ENCODE assay signal across 1 mouse cellular context in the genomic region with DNA sequence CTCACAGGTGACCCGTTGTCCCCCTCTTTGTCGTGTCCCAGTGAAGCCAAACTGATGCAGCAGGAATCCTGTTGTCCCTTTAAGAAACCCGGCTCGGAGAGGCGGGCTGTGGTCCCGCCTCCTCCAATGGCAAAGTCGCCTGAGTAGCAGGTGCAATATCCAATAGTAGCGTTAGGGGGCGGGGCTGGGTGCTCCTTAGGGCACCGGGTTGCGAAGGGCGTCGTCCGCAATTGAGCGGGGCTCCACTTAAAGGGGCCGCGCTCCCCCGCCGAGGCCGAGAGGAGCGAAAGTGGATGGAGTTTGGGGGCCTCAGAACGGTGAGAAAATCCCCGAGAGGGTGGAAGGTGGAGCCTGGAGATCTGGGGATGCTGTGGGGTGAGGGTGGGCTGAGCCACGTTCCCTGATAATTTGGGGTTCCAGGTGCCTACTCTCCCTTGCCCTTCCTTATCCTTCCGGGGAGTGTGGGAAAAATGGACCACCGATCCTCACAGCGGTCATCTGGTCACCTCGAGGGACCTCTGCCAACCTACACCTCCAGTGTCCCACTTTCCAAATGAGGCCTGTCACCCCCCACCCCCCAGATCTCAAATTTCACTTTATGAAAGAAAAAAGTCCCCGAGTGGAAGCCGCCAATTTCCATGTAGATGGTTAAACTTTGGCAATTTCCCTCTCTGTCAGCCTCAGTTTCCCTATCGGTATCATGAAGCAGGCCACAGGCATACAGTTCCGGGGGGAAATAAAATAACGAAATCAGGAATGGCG.
TF ChIP-seq lines count a peak whose summit lies in the region.

Gene Abca7 (plus strand): TSS at position 223 of the 762 bp plus-strand sequence.

TF ChIP-seq in CH12.LX, 34 proteins besides CTCF, POLR2A, EP300 and RAD21 (continued from another document):
- TF ChIP-seq NRF1 (IDR thresholded peaks at IDR 0.05; ENCODE audit: low read depth, low read length) (peak; percentile 35; the same call in 1 of the 2 replicates), CHD1 (IDR thresholded peaks at IDR 0.05; ENCODE audit: low read depth, low read length) (no peak), HCFC1 (IDR thresholded peaks at IDR 0.05; ENCODE audit: low read depth, low read length) (peak; percentile 53), ZMIZ1 (IDR thresholded peaks at IDR 0.05; ENCODE audit: low read depth, low read length) (0 out of 2 replicates have a peak, but pooled peaks have one; percentile 53), UBTF (IDR thresholded peaks at IDR 0.05; ENCODE audit: low read depth, low read length) (no peak), MAZ (IDR thresholded peaks at IDR 0.05; ENCODE audit: low read depth, low read length) (0 out of 2 replicates have a peak, but pooled peaks have one; percentile 49), SMC3 (IDR thresholded peaks at IDR 0.05; ENCODE audit: low read depth, low read length) (no peak), USF2 (conservative IDR thresholded peaks at IDR 0.05; ENCODE audit: low read depth, low read length) (no peak), ZKSCAN1 (IDR thresholded peaks at IDR 0.05; ENCODE audit: borderline replicate concordance, low read depth, low read length) (no peak), MEF2A (IDR thresholded peaks at IDR 0.05; ENCODE audit: borderline replicate concordance, low read depth, low read length) (no peak), KAT2A (IDR thresholded peaks at IDR 0.05; ENCODE audit: insufficient replicate concordance, low read length) (no peak), JUND (conservative IDR thresholded peaks at IDR 0.05; ENCODE audit: low read depth, low read length) (no peak), SIN3A (IDR thresholded peaks at IDR 0.05; ENCODE audit: low read length) (peak; percentile 52), TBP (conservative IDR thresholded peaks at IDR 0.05; ENCODE audit: low read depth, low read length) (peak; percentile 76), MAX (IDR thresholded peaks at IDR 0.05; ENCODE audit: low read length) (peak; percentile 69), CHD2 (IDR thresholded peaks at IDR 0.05; ENCODE audit: low read length) (peak; percentile 77), TCF12 (IDR thresholded peaks at IDR 0.05; ENCODE audit: low read depth, low read length) (peak; percentile 11; the same call in 1 of the 2 replicates), NELFE (IDR thresholded peaks at IDR 0.05; ENCODE audit: low read depth, low read length) (0 out of 2 replicates have a peak, but pooled peaks have one; percentile 60)
TF ChIP-seq in CH12.LX: peak in this region for 15.
